Mouse (Mus musculus) limb, embryonic 11.5 days (tissue): ENCODE data around the gene Tgfbr2. TPM values are rescaled to one million over a fixed set of nuclear protein-coding genes. Genes with fewer than 3 reads are reported as not detected.
A peak's percentile ranks its signal among the peaks of the same experiment; 100 is the strongest.

ENCODE experiments used
- ATAC-seq: fragments of 200-750 bp; cut with Nextera tagmentation; 2 replicates; pipeline ENCODE4 v1.8.0; 2017; ENCODE audit warnings: low read depth; ENCODE audit not compliant: insufficient number of reproducible peaks, low FRiP score, low TSS enrichment
- DNase-seq: peaks from one replicate; pipeline ENCODE4 v3.0.0-alpha.2; 2015; ENCODE audit warnings: low spot score
- H3K27ac ChIP-seq: fragments of 300-500 bp; sonication (generic); replicated peaks from 2 replicates; pipeline ENCODE4 v1.5.1; 2014; ENCODE audit warnings: low read depth, mild to moderate bottlenecking, low read length
- H3K27me3 ChIP-seq: fragments of 300-500 bp; sonication (generic); 2 replicates; pipeline ENCODE4 v1.6.1; 2014; ENCODE audit warnings: mild to moderate bottlenecking, low read length, mixed read lengths; ENCODE audit not compliant: control insufficient read depth, insufficient read depth
- H3K36me3 ChIP-seq: fragments of 300-500 bp; sonication (generic); 2 replicates; pipeline ENCODE4 v1.6.1; 2014; ENCODE audit warnings: mild to moderate bottlenecking, low read length, moderate library complexity, mixed read lengths; ENCODE audit not compliant: control insufficient read depth, insufficient read depth
- H3K4me1 ChIP-seq: fragments of 300-500 bp; sonication (generic); 2 replicates; pipeline ENCODE4 v1.6.1; 2014; ENCODE audit warnings: low read length, mixed read lengths; ENCODE audit not compliant: control insufficient read depth, insufficient read depth
- H3K4me2 ChIP-seq: fragments of 300-500 bp; sonication (generic); 2 replicates; pipeline ENCODE4 v1.6.1; 2014; ENCODE audit warnings: low read depth, mild to moderate bottlenecking, moderate library complexity; ENCODE audit not compliant: severe bottlenecking
- H3K4me3 ChIP-seq: fragments of 300-500 bp; sonication (generic); 2 replicates; pipeline ENCODE4 v1.5.1; 2014; ENCODE audit warnings: low read depth, low read length
- H3K9ac ChIP-seq: fragments of 300-500 bp; sonication (generic); 2 replicates; pipeline ENCODE4 v1.6.1; 2014; ENCODE audit warnings: mild to moderate bottlenecking, low read length
- H3K9me3 ChIP-seq: fragments of 300-500 bp; sonication (generic); 2 replicates; pipeline ENCODE4 v1.6.1; 2016; ENCODE audit warnings: low read length; ENCODE audit not compliant: control insufficient read depth
- WGBS: fragments of 180-500 bp; shearing (Covaris S2); extraction: QIAGEN DNeasy Blood & Tissue Kit; methylation state at CpG from one replicate; pipeline ENCODE4 v1.1.7; 2014; 5-methylcytosine and 5-hydroxymethylcytosine counted together
- polyA plus RNA-seq: library from polyadenylated mRNA; unstranded; fragments of >200 nt; fragmentation: Nextera tagmentation; extraction: Ambion mirVana; gene quantifications from 2 replicates; pipeline ENCODE4 v1.2.1, GENCODE M21; 2014

The Tgfbr2 gene
- polyA plus RNA-seq = 14.8 and 15.1 TPM in 2 replicates

- DNase-seq (peak; percentile 88), ATAC-seq (peak; percentile 72)
- H3K27ac ChIP-seq = peak within 1 kb of the TSS; percentile 87
- WGBS = under 1% methylated on average over 89 of the region's 90 CpGs
- no peaks in the 10 kb centered on the region for H3K27me3 ChIP-seq
- H3K9me3 ChIP-seq = no peaks in the 10 kb centered on the region
- H3K4me2 ChIP-seq = peak within 1 kb of the TSS; percentile 50
- peak within 1 kb of the TSS; percentile 87 for H3K4me3 ChIP-seq
- peak within 1 kb of the TSS; percentile 96 for H3K9ac ChIP-seq
- H3K4me1 ChIP-seq = peaks cover 5% of the 10 kb centered on the region
- no peaks in the 10 kb centered on the region for H3K36me3 ChIP-seq
Measured at GRCm38 (mm10) chr9:116174481-116175461, at the start of gene Tgfbr2. TSS of gene Tgfbr2 (minus strand) at chr9:116175360.

GRCm38 (mm10) chr9:116223368-116223767, 48.2 kb upstream of the Tgfbr2 start:
- ATAC-seq (no peak), DNase-seq (no peak)
- no peak overlapping the region for H3K9ac ChIP-seq
- no peak overlapping the region for H3K4me3 ChIP-seq
- H3K36me3 ChIP-seq = no peaks in the 10 kb centered on the region
- no peak overlapping the region for H3K27ac ChIP-seq
- no peak overlapping the region for H3K4me2 ChIP-seq
- H3K9me3 ChIP-seq = no peaks in the 10 kb centered on the region
- H3K27me3 ChIP-seq = no peaks in the 10 kb centered on the region
- H3K4me1 ChIP-seq = no peaks in the 10 kb centered on the region
- 82% methylated on average over 6 of the region's 6 CpGs for WGBS

DNA sequence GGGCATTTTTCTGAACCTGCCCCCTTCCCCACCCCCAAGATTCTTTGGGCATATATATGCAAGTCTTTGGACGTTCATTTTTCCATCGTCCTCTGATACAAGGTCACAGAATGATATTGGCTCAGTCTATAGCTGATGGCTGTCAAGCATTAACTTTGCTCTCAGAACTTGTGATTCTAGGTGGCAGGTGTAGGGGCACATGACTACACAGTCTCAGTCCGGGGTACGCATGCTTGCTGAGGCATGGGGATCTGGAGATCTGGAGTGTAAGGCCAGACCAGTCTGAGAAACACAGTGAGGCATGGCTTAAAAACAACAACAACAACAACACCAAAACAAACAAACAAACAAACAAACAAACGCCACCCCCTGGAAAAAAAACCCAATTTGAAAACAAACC, 47.5 kb upstream of the Tgfbr2 start:
- DNase-seq = no peak
- no peaks in the 10 kb centered on the region for H3K27me3 ChIP-seq

DNA sequence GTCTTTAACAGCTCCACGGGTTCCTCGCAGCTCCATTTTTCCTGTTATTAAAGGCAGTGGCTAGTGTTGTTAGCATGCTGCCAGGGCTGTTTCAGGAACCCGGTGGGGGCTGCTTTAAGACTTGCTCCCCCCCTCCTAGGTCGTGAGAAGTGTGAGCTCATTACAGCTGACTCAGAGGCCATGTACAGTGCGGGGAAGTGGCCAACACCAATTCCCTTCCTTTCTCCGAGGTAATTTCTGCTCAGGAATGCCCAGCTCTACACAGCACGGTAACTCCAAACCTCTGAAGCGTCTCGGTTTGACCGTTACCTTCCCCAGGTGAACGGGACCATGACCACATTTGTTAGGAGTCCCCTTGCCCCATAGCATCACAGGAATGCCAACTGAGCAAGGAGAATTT, 46.8 kb upstream of the Tgfbr2 start:
- peak; percentile 59; the same call in 1 of the 2 replicates for ATAC-seq
- DNase-seq = no peak
- Histone ChIP-seq H3K9me3 (no peaks in the 10 kb centered on the region), H3K27ac (no peak overlapping the region), H3K9ac (no peak overlapping the region), H3K27me3 (no peaks in the 10 kb centered on the region), H3K4me1 (no peaks in the 10 kb centered on the region), H3K4me2 (no peak overlapping the region), H3K36me3 (no peaks in the 10 kb centered on the region), H3K4me3 (no peak overlapping the region)
- 65% methylated on average over 11 of the region's 11 CpGs for WGBS

More for the DNA sequence above, 47.5 kb upstream of the Tgfbr2 start:
- WGBS = 92% methylated on average over 5 of the region's 5 CpGs
- no peak overlapping the region for H3K4me3 ChIP-seq
- ATAC-seq = no peak
- no peak overlapping the region for H3K9ac ChIP-seq
- H3K36me3 ChIP-seq = no peaks in the 10 kb centered on the region
- no peak overlapping the region for H3K27ac ChIP-seq
- no peaks in the 10 kb centered on the region for H3K9me3 ChIP-seq
- H3K4me1 ChIP-seq = no peaks in the 10 kb centered on the region
- H3K4me2 ChIP-seq = no peak overlapping the region

DNA sequence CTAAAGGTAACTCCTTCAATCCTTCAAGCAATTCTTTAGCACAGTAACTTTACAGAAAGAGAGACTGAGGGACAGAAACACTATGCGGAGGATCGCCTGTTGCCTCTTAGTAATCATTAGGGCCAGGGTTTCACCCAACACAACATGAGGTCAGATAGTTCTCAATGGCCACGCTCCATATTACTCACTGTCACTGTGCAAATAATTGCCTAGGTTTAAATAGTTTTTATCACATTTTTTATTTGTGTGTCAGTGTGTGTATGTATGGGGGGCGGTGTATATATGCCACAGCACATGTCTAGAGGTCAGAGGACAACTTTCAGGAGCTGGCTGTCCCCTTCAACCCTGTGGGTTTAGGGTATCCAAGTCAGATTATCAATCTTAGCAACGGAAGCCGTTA, 46.4 kb upstream of the Tgfbr2 start:
- H3K36me3 ChIP-seq = no peaks in the 10 kb centered on the region
- H3K9ac ChIP-seq = no peak overlapping the region
- H3K4me2 ChIP-seq = no peak overlapping the region
- H3K27me3 ChIP-seq = no peaks in the 10 kb centered on the region
- DNase-seq (no peak), ATAC-seq (no peak)
- H3K4me1 ChIP-seq = no peaks in the 10 kb centered on the region
- no peaks in the 10 kb centered on the region for H3K9me3 ChIP-seq
- H3K4me3 ChIP-seq = no peak overlapping the region
- WGBS = 79% methylated on average over 6 of the region's 6 CpGs
- no peak overlapping the region for H3K27ac ChIP-seq

DNA sequence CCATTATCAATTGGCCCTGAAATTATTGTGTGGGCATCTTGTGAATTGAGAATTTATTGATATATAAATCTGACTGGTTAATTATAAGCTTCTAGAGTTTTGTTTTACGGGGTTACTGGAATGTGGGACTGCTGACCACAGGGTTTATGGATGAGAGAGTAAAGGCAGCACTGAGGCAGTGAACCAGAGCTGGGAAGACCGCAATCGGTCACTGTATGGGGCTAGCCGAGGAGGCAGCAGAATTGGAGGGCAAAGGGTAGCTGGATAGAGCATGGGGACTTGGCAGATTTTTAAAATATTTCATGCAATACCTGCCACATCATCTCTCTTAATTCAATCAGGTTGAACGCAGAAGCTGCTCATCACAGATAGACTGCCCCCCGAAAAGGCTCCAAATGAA, 45.5 kb upstream of the Tgfbr2 start:
- Histone ChIP-seq H3K4me1 (no peaks in the 10 kb centered on the region), H3K27me3 (no peaks in the 10 kb centered on the region), H3K9ac (no peak overlapping the region), H3K36me3 (no peaks in the 10 kb centered on the region), H3K27ac (no peak overlapping the region), H3K4me2 (no peak overlapping the region), H3K9me3 (no peaks in the 10 kb centered on the region), H3K4me3 (no peak overlapping the region)
- ATAC-seq (no peak), DNase-seq (no peak)
- WGBS = 92% methylated on average over 6 of the region's 6 CpGs

DNA sequence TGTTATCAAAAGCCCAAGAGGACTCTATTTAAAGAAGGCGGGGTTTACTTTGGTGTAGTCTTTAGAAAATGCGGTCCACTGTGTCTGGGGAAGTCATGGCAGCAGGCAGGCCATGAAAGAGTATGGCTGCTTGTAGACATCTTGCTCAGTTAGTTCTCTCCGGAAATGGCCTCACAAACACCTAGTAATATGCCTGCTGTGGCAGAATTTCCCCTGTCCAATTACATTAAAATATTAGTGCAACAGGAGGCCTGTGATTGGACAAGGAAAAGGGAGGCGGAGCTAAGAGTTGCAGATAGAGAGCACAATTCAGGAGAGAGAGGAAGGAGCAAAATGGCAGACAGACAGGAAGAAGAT, 45.0 kb upstream of the Tgfbr2 start:
- WGBS = 83% methylated on average over 4 of the region's 4 CpGs
- H3K4me2 ChIP-seq = no peak overlapping the region
- H3K27me3 ChIP-seq = no peaks in the 10 kb centered on the region
- no peak overlapping the region for H3K4me3 ChIP-seq
- no peak overlapping the region for H3K27ac ChIP-seq
- ATAC-seq (no peak), DNase-seq (no peak)
- H3K4me1 ChIP-seq = no peaks in the 10 kb centered on the region
- no peaks in the 10 kb centered on the region for H3K9me3 ChIP-seq
- no peak overlapping the region for H3K9ac ChIP-seq
- H3K36me3 ChIP-seq = no peaks in the 10 kb centered on the region

GRCm38 (mm10) chr9:116219234-116220158, 44.3 kb upstream of the Tgfbr2 start:
- Histone ChIP-seq H3K27me3 (no peaks in the 10 kb centered on the region), H3K36me3 (no peaks in the 10 kb centered on the region), H3K4me3 (no peak overlapping the region), H3K27ac (no peak overlapping the region; the same call in 1 of the 2 replicates), H3K4me2 (no peak overlapping the region), H3K9me3 (no peaks in the 10 kb centered on the region), H3K4me1 (no peaks in the 10 kb centered on the region), H3K9ac (no peak overlapping the region)
- 71% methylated on average over 9 of the region's 9 CpGs for WGBS
- no peak for ATAC-seq
- DNase-seq = no peak
